Mouse (Mus musculus) monocyte, adult 5-6 weeks (primary cell): ENCODE data around the gene Tufm. TPM values are rescaled to one million over a fixed set of nuclear protein-coding genes. Genes with fewer than 3 reads are reported as not detected.

Experiments used
- ATAC-seq: fragments of 153-309, 156-312 bp; replicated peaks from 2 replicates; pipeline ENCODE4 v1.8.0; 2017; ENCODE audit warnings: mild to moderate bottlenecking; ENCODE audit not compliant: low TSS enrichment, insufficient number of reproducible peaks, severe bottlenecking, poor library complexity, low FRiP score
- total RNA-seq: library from RNA; stranded (forward); fragments of 200-1000, 200-491, 200-594 nt; gene quantifications from 3 replicates; pipeline ENCODE4 v1.2.3, GENCODE M21; 2017

The Tufm gene
- total RNA-seq, result 18.0 to 32.9 TPM (median 25.4 TPM) in 3 replicates

DNA sequence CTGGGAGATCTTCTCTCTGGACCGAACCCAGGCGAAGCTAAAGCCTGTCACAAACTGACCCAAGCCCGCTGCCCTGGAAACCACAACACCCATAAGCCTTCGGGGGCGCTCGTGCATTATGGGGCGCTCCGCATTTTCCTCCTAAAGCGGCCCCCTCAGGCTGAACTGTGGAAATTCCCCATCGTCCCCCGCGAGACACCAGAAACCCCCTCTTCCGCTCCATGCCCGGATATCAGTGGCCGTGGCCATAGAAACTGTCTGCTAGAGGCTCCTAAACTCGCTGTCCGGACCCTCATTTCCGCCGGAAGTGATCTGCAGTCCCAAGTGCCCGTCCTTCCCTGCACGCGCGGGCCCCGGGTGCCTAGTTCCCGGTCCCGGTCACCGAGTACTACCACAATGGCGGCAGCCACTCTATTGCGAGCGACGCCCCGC is at the start of gene Tufm:
Gene Tufm, plus strand, starts transcription at position 310 of the 432 bp plus-strand sequence.
- peak; percentile 91 for ATAC-seq

DNA sequence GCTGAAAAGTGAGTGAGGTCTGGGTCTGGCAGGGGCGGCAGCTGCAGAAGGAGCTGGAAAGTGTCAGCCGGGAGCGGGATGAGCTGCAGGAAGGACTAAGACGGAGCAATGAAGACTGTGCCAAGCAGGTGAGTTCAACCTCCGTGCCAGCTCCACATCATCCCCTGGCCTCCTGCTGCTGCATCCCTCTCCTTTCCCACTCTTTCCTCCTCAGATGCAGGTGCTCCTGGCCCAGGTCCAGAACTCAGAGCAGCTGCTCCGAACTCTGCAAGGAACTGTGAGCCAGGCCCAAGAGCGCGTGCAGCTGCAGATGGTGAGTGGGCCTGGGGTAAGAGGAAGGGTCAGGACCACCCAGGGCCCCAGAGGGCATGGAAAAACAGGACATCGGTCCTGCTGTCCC is 47.0 kb upstream of the Tufm start:
- ATAC-seq, result no peak

GRCm38 (mm10) chr7:126443997-126444396 is 43.2 kb upstream of the Tufm start:
- ATAC-seq, result no peak

GRCm38 (mm10) chr7:126444536-126444935 is 42.6 kb upstream of the Tufm start:
- no peak for ATAC-seq

DNA sequence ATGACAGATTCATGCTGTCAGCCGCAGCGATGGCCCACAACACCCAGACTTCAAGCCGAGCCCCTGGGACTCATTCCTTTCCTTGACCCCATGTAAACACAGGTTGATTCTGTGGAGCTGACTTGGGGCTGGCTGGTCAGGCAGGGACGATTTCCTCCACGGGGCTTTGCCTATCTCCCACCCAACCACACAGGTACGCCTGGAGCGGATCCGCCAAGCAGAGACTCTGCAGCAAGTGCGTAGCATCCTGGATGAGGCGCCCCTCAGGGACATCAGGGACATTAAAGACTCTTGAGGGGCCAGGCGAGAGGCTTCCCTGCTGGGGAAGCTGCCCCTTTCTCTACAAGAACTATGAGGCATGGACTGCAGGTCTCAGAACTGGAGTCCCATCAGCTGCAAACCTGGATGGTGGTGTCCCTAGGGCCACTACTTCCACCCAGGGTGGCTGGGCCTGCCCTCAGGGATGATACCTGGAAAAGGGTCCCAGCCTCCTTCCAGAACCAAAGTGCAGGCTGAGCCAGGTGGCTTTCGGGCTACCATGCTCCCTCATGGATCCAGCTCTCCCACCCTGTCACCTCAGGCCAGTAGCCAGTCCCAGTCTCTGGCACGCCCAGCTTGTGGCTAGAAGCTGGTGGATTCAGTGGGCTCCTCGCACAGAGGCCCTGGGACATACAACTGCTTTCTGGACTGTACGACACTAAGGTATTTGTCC is 41.9 kb upstream of the Tufm start:
- no peak for ATAC-seq

DNA sequence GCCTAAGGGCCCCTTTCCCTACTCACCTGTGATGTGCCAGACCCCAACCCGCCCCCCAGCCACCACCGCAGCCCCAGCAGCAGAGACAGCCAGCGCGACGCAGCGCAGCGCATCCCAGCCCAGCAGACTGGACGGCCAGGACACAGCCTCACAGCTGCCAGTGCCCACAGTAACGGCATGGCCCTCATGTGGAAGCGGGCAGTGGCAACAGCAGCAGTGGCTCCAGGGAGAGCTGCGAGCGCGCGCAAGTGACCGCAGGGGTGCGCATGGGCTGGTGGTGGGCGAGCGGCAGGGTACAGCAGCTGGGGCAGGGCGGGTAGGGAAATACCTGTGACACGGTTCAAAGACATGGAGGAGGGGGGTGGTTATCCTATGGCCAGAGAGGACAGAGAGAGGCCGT is 40.9 kb upstream of the Tufm start:
- ATAC-seq, result no peak

- ATAC-seq, result no peak
Observed at GRCm38 (mm10) chr7:126448481-126448880, 38.7 kb upstream of the Tufm start.

GRCm38 (mm10) chr7:126449991-126450390 is 37.2 kb upstream of the Tufm start:
- ATAC-seq, result no peak

DNA sequence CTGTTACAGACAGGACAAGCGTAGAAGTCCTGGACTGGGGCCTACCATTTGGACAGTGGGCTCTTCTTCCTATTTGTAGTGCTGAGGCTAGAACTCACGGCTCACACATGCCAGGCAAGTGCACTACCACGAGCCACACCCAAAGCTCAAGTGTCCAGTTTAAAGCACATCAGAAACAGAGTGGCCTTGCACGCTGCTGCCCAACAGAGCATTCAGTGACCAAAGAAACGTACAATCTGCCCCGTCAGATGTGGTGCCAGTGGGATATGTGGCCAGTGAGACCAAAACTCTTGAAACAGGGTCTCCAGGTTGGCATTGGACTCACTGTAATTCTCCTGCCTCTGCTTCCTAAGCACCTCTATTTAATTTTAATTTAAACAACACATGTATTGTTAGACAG is 36.5 kb upstream of the Tufm start:
- ATAC-seq, result no peak

DNA sequence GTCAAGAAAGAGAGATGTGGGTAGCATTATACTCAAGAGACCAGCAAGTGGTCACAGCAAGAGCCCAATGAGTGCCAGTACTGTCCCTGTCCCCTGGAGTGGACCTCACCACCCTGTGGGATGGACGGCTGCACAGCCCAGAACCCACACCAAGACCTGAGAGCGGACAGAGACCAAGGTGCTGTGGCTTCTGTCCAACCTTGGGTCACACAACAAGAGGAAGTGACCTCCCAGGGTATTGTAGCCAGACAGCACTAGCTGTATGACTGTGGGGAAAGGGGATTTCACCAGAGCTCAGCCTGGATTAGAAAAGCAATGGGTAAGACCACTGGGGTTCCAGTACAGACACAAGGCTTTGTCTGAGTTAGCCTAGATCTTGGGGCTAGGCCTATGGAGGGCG is 34.9 kb upstream of the Tufm start:
- ATAC-seq, result no peak

- no peak for ATAC-seq
Observed at GRCm38 (mm10) chr7:126453861-126454260, 33.3 kb upstream of the Tufm start.

GRCm38 (mm10) chr7:126455242-126455641 is 31.9 kb upstream of the Tufm start:
- no peak for ATAC-seq

DNA sequence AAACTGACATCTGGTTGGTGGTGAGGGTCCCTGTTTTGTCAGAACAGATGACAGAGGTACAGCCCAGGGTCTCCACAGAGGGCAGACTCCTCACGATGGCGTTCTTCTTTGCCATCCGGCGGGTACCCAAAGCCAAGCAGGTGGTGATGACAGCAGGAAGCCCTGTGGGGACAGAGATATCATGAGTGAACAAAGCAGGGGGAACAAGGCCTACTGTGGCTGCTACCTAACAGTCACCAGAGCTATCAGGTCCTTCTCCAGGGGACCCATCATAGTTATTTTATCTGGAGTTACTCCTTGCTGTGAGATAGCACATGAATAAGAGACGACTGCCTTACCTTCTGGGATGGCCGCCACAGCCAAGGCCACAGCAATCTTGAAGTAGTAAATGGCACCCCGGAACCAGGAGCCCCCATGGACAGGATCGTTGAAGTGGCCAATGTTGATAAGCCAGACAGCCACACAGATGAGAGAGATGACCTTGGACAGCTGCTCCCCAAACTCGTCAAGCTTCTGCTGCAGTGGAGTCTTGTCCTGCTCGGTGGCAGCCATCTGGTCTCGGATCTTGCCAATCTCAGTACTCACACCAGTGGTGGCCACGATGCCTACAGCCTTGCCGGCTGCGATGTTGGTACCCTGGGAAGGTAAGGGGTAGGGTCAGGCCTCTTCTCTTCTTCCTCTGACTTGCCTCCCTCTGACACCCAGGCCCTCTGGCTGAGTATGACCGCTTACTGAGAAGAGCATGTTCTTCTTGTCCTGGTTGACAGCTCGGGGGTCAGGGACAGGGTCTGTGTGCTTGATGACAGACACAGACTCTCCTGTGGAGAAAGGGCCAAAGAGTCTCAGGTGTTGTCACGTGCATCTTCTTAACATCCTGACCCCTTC is 30.5 kb upstream of the Tufm start:
- ATAC-seq, result no peak

DNA sequence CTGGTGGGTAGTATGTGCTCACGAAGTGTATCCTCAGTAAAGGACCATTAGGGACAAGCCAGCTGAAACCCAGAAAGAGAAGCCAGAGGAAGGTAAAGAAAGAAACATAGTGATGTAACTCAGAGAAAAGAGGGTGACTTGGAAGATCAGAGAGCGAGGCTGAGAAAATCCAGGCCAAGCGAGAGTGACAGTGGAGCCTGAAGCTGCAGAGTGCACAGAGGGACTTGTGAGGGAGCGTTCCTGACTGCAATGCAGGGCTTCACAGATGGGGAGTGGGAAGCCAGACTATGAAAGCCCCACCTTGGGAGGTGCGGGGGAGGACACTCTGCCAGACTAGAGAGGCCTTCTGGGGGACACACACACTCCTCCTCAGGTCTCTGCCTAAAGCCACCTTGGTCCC is 28.9 kb upstream of the Tufm start:
- no peak for ATAC-seq

- ATAC-seq, result no peak
Observed at GRCm38 (mm10) chr7:126458844-126459618, 28.1 kb upstream of the Tufm start.

DNA sequence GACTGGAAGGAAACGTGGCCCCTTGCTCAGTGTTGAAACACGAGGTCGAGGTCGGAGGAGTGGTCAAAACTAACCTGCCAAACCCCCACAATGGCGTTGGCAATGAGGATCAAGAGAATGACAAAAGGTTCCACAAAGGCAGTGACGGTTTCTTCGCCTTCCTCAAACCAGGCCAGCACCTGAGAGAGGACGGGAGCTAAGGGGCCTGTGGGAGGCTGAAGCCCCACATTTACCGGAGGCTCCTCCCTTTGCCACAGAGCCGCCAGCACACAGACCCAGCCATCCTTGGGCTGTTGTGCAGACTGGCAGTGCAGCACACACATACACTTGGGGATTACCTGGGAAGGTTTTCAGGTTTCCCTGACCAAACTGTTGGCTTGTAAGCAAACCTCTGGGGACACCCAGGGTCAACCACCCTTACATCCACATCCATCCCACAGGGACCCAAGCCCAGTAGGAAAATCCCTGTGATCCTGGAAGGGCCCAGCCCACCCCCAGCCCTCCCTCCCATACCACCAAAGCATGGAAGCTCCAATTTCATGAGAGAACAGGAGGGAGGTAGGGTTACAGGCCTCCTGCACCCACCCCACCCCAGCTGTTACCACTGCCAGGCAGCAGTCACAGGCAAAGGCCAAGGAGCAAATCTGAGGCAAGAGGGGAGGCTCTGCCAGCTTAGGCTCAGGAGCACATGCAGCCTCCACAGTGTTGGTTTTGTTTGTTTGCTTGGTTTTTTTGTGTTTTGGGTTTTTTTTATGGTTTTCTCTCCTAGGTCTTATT is 26.4 kb upstream of the Tufm start:
- ATAC-seq, result no peak

DNA sequence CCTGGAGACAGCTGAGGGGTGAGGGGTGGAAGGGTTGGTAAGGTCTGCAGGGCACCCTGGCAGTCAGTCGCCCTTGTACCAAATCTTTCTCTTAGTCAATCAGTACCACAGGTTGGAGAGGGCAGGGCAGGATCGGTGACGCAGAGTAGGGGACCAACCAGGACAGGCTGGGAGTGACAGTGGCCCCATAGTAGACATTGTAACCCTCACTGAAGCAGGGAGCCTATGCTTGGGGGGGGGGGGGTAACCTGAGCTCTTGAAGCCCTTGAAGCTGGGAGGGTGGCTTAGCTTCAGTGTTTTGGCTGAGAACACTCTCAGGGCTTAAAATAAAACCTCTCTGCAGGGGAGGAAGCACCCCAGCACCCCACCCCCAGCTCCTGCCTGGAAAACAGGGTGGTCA is 25.5 kb upstream of the Tufm start:
- ATAC-seq, result no peak

GRCm38 (mm10) chr7:126463004-126463403 is 24.2 kb upstream of the Tufm start, which contains the start of gene Atp2a1:
TSS of gene Atp2a1 (minus strand) at chr7:126463108.
- no peak for ATAC-seq
